Mouse (Mus musculus) cerebellum, adult 11-12 months (tissue): ENCODE results near the gene Acad8.
A peak's percentile ranks its signal among the peaks of the same experiment; 100 is the strongest.

Experiments used
- DNase-seq: peaks from one replicate; pipeline ENCODE4 v3.0.0; 2022

Gene Acad8

DNA sequence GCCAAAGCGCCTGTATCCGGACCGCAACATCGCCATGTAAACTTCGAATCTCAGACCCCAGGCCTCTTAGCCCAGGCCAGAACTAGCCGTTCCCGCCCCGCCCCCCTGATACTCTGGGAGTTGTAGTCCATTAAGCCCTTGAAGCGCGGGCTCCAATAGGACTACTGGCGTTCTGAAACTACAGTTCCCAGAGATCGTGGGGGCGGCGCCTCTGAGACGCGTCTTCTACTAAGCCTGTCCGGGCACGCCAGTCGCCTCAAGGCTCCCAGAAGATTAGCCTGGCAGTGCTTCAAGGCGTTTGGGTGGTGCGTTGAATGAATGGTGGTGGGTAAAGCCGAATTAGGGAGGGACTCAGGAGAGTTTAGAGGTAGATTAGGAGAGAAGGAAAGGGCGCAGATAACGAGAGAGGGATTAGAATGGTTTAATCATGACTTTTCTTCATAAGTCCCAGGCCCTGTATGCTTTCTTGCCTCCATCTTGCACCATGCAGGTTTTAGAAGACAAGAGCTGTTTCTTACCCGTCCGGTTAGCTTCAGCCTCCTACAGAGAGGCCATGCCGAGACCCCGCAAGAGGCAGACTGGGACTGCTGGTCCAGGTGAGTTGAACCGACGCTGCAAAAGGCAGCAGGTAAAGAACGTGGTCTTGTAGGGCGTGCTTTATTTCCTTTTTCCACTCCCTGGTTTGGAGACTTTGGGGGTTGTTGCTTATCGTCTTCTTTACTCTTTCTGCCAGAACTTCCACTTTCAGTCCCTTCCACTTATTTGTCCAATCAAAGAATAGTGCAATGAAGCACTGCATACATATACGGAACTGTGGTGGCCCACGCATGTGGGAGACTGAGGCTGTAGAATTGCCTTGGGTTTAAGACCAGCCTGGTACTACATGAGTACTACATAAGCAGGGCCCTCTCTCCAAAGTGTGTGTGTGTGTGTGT lies at the start of gene Acad8, which contains the start of gene Thyn1:
Gene Acad8, minus strand, starts transcription at position 106 of the 935 bp plus-strand sequence.
Gene Thyn1, plus strand, starts transcription at position 250 of the 935 bp plus-strand sequence.
- peak; percentile 96 for DNase-seq

GRCm38 (mm10) chr9:27043892-27044291 lies 44.5 kb upstream of the Acad8 start:
- DNase-seq, result no peak

DNA sequence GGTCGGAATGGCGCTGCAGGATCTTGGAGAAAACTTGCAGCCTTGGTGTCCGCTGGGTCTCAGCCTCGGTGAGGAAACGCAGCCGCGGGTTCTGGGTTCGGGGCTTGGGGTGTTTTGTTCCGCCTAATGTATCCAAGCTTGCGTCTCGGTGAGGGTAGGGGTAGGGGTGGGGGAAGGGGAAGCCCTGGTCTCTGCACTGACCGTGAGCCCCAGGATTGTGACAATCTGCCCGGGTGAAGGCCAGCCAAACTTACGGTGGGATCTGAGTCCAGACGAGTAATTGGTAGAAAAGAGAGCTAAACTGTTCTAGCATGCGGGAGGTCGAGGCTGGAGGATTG lies 31.4 kb upstream of the Acad8 start:
- no peak for DNase-seq

- peak; percentile 96 for DNase-seq
These were observed 30.7 kb upstream of the Acad8 start, which contains the start of the genes Vps26b and Ncapd3 for GRCm38 (mm10) chr9:27029828-27030762. Vps26b (minus strand) TSS chr9:27030065. Ncapd3 (plus strand) TSS chr9:27030175.

- DNase-seq, result peak; percentile 78
These were observed 29.9 kb upstream of the Acad8 start for GRCm38 (mm10) chr9:27029022-27029827.

GRCm38 (mm10) chr9:27026708-27027107 lies 27.3 kb upstream of the Acad8 start:
- DNase-seq, result no peak

DNA sequence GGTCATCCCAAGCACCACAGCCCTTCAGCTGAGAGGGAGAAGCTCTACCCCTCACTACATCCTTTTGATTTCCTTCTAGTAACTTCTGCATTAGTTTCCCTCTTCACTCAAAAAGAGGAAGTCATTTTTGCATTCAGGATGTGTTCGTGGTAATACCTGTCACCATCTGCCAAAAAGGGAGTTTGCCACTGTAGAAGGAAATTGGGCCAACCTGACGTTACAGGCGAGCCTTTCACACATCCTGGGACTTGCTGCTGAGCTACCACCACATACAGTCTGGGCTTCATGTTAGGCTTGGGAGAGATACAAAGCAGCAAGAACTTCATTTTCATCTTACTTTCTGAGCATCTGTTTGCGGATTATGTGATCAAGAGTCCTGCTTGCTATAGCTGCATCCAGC lies 24.3 kb upstream of the Acad8 start:
- no peak for DNase-seq

DNA sequence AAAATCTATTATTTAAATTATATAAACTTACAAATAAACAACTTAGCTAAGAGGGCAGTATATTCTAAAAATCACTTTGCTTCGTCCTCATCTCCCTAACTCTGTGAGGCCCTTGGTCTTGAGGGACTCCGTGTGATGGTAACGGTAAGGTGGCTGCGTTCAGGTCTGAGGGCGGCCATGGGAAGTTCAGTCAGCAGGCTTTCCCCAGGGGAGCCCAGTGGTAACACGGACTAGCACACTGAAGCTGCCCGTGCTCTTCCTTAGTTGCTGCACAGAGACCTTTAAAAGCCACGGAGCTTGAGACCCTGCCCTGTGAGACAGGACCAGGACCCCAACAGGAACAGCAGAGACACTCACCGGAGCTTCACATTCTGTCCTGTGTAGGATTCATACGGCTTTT lies 19.6 kb upstream of the Acad8 start:
- no peak for DNase-seq

DNA sequence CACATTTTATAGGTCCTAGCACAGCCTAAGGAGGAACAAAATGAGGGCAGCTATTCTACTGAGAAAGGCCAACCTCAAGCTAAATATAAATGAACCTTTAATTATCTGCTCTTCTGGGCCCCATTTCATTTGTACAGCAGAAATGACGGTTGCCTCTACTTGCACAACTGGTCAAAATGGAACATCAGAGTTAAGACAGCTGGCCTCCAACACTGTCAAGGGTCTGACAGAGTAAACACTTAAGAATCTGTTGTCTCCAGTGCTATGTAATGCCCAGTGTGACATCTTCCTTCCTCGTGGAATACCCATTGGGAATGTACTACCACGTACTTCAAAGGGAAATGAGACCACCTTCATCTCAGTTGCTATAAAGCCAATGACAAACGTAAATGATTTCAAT lies 12.2 kb upstream of the Acad8 start:
- DNase-seq, result no peak

DNA sequence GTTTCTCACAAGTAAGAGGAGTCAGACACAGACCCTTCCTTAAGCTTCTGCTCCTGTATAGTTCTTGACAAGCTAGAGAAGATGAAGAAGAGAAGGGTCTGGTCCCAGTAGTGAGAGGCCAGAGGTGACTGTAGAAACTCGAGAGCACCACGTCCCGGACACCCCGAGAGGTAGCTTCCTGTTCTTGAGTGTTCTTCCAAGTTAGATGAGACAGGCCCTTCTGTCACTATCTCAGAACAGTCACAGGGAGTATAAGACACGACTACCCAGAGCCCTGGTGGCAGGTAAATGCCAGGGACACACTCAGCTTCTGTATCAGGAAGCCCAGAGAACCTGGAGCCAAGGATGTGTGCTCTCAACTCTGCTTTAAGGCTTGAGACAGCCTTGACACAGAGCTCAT lies 9.9 kb upstream of the Acad8 start:
- DNase-seq, result no peak

- no peak for DNase-seq
These were observed 7.5 kb upstream of the Acad8 start for GRCm38 (mm10) chr9:27006866-27007265.

DNA sequence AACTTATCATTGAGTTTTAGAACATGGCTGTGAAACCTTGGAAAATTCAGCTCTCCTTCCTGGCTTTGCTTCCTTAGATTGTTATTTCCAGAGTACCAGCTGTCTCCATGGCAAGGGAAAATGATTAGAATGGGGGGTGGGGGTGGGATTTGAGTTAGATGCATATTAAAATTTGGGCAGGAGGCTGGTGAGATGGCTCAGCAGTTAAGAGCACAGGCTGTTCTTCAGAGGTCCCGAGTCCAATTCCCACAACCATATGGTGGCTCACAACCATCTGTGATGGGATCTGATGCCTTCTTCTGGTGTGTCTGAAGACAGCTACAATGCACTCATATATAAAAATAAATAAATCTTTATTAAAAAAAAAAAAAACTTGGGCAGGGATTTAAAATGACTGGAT lies 6.6 kb upstream of the Acad8 start:
- DNase-seq, result no peak

GRCm38 (mm10) chr9:27005231-27005630 lies 5.9 kb upstream of the Acad8 start:
- DNase-seq, result no peak

DNA sequence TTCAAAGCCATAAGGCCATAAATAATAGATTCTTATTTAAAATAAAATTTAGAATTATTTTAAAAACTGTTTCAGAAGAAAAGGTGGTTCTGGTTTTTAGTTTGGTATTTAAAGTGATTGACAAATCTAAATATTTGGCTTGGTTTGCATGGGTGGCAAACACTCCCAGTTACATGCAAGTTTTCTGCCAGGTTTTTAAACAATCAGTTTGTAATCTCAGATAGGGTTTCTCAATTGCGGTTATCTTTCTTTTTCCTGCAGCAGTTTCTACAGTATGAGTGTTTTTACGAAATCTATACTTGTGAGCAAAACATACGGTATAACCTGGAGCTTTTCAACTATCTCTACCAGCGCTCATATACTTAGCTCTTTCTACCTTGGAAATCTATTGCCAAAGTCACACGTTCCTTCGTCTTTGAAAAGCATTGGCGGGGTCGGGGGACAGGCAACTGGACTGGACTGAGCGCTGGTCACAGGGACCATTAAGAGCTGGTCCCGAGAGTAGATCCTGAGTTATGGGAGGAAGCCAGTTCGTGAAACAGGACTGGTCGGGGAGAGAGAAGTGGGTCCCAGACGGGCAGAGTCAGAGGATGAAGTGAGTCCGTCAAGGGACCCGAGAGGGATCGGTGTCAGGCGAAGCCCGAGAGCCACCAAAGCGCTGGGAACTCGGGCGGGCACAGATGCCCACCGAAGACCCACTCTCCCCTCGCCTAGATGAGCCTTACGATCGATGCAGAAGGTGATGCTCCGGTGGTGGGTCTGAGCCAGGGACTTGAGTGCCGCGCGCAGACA lies 501 bp downstream of the Acad8 start:
- no peak for DNase-seq

- DNase-seq, result no peak
These were observed 1.9 kb downstream of the Acad8 start for GRCm38 (mm10) chr9:26997501-26997900.

DNA sequence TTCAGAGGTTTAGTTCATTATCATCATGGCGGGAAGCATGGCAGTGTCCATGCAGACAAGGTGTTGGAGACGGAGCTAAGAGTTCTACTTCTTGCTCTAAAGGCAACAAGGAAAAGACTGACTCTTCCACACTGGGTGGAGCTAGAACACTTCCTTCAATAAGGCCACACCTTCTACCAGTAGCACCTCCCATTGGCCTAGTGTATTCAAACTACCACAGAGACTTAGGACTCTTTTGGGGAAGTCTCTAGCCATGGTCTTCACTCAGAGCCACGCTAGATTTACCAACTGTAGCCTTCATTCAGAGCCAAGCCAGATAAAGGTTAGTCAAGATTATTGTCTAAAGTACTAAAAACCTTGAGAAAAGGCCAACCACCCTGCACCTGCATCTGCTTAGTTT lies 2.3 kb downstream of the Acad8 start:
- DNase-seq, result no peak

- no peak for DNase-seq
These were observed 5.5 kb downstream of the Acad8 start for GRCm38 (mm10) chr9:26993900-26994299.

DNA sequence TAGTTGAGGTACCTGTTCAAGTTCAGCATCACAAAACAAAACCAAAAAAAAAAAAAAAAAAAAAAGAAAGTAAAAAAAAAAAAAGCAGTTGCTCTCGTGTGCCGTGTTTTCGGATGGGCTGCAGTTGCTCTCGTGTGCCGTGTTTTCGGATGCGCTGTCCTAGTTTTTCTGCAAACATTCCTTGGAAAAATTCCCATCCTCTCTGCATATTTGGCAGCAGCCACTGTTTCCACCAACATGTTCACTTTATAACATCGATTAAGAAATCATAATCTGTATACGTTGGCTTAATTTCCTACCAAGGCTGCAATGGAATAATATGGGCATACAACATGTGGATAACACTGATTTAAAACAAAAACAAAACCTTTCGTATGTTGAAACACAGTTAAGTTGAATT lies 6.2 kb downstream of the Acad8 start:
- DNase-seq, result no peak

DNA sequence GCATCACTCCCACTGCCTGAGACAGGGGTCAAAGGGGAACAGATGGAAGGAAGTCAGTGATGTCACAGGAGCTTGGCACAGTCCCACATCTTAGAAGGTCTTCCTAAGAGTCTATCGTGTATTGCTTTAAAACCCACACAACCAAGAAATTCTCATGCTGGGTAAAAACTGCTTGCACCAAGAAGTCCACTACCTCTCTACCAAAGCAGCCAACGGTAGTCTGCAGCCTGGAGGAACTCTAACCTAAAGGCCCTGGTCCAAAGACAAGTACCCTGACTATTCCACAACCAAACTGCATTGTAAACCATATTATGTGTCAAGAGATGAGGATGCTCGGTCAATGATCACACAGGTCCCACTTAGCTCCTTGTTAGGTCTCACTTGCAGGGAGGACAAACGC lies 9.2 kb downstream of the Acad8 start:
- DNase-seq, result no peak

DNA sequence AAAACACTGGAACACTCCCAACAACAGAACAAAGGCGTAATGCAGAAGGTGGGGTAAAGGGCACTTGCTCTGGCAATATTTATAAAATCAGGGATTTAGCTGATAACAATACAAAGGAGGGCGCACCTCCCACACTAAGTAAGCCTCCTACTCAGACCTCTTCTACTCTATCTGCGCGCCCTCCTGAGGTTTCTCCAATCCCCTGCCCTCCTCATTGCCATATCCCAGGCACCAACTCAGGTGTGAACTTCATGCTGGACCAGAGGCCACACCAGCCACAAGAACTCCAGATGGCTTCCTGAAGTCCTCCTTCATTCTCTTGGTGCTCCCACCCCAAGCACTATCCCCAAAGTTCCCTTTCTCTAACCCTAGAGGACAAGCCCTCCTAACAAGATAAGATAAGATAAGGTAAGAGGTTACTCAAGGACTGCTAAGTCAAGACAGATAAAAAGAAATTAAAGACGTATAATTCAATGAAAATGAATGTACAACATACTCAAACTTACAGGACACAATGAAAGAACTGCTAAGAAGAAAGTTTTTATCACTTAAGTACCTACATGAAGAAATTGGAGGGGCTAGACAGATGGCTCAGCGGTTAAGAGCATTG lies 13.6 kb downstream of the Acad8 start:
- no peak for DNase-seq

DNA sequence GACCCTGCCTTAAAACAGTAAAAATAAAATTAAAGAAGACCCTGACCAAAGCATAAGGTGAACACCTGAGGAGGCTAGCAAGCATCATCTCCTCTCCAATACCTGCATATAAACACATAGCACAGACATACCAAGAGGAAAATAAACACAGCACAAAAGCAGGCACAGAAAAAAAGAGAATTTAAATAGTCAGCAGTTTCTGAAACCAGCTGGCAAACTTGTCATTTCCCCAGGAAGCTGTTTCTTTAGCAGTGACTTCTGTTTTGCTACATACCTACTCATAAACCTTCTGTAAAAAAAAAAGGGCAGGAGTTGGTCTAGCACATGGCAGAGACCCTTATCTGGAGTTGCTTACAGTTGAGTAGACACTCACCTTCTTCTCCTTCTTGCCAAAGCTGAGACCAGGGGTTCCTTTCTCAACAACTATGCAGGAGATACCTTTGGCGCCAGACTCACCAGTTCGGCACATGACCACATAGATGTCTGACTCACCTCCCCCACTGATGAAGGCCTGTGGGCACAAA lies 14.2 kb downstream of the Acad8 start:
- DNase-seq, result no peak
